Mouse (Mus musculus) hindbrain, embryonic 15.5 days (tissue): ENCODE measurements around the gene Kmt2e. TPM values are rescaled to one million over a fixed set of nuclear protein-coding genes. Genes with fewer than 3 reads are reported as not detected.
A peak's percentile ranks its signal among the peaks of the same experiment; 100 is the strongest.

Source experiments
- ATAC-seq: fragments of 200-750 bp; cut with Nextera tagmentation; 2 replicates; pipeline ENCODE4 v1.8.0; 2017; ENCODE audit warnings: low read depth, moderate number of reproducible peaks, moderate TSS enrichment; ENCODE audit not compliant: low FRiP score
- H3K27ac ChIP-seq: fragments of 300-500 bp; sonication (generic); replicated peaks from 2 replicates; pipeline ENCODE4 v1.5.1; 2015; ENCODE audit warnings: mild to moderate bottlenecking, inconsistent platforms
- H3K27me3 ChIP-seq: fragments of 300-500 bp; sonication (generic); 2 replicates; pipeline ENCODE4 v1.6.1; 2015; ENCODE audit warnings: control low read depth, inconsistent platforms
- H3K36me3 ChIP-seq: fragments of 300-500 bp; sonication (generic); 2 replicates; pipeline ENCODE4 v1.6.1; 2015; ENCODE audit warnings: control low read depth, inconsistent platforms
- H3K4me1 ChIP-seq: fragments of 300-500 bp; sonication (generic); replicated peaks from 2 replicates; pipeline ENCODE4 v1.6.1; 2015; ENCODE audit warnings: control low read depth, inconsistent platforms
- H3K4me2 ChIP-seq: fragments of 300-500 bp; sonication (generic); 2 replicates; pipeline ENCODE4 v1.6.1; 2015; ENCODE audit warnings: moderate library complexity, mild to moderate bottlenecking, inconsistent platforms
- H3K4me3 ChIP-seq: fragments of 300-500 bp; sonication (generic); 2 replicates; pipeline ENCODE4 v1.5.1; 2015; ENCODE audit warnings: mild to moderate bottlenecking, inconsistent platforms
- H3K9ac ChIP-seq: fragments of 300-500 bp; sonication (generic); 2 replicates; pipeline ENCODE4 v1.6.1; 2015; ENCODE audit warnings: inconsistent platforms
- H3K9me3 ChIP-seq: fragments of 300-500 bp; sonication (generic); 2 replicates; pipeline ENCODE4 v1.6.1; 2016; ENCODE audit warnings: control low read depth, inconsistent platforms
- WGBS: fragments of 180-500 bp; shearing (Covaris S2); methylation state at CpG from one replicate; pipeline ENCODE4 v1.1.7; 2015; 5-methylcytosine and 5-hydroxymethylcytosine counted together
- polyA plus RNA-seq: library from polyadenylated mRNA; unstranded; fragments of >200 nt; fragmentation: Nextera tagmentation; extraction: Ambion mirVana; gene quantifications from 2 replicates; pipeline ENCODE4 v1.2.1, GENCODE M21; 2015

The Kmt2e gene
- polyA plus RNA-seq, result 146 and 152 TPM in 2 replicates

- Histone ChIP-seq H3K27ac (peak within 1 kb of the TSS; percentile 100), H3K4me3 (peak within 1 kb of the TSS; percentile 95), H3K27me3 (no peaks in the 10 kb centered on the region), H3K36me3 (no peaks in the 10 kb centered on the region), H3K9ac (peak within 1 kb of the TSS; percentile 99), H3K9me3 (no peaks in the 10 kb centered on the region), H3K4me2 (peak within 1 kb of the TSS; percentile 84), H3K4me1 (peaks cover 30% of the 10 kb centered on the region)
- WGBS, result under 1% methylated on average over 77 of the region's 85 CpGs
- ATAC-seq, result peak; percentile 82
Measured at GRCm38 (mm10) chr5:23433720-23434597, at the start of gene Kmt2e. Kmt2e (plus strand) TSS chr5:23434441.

- H3K27me3 ChIP-seq, result no peaks in the 10 kb centered on the region
- no peak overlapping the region for H3K4me2 ChIP-seq
- ATAC-seq, result no peak
- H3K9me3 ChIP-seq, result no peaks in the 10 kb centered on the region
- no peak overlapping the region for H3K9ac ChIP-seq
- no peak overlapping the region for H3K27ac ChIP-seq
- WGBS, result 79% methylated on average over 1 of the region's 1 CpGs
- H3K4me1 ChIP-seq, result peaks cover 16% of the 10 kb centered on the region
- H3K4me3 ChIP-seq, result no peak overlapping the region
- H3K36me3 ChIP-seq, result no peaks in the 10 kb centered on the region
Measured at GRCm38 (mm10) chr5:23385136-23385535, 49.1 kb upstream of the Kmt2e start.

- H3K4me1 ChIP-seq, result peaks cover 16% of the 10 kb centered on the region
- ATAC-seq, result peak; percentile 38
- no peaks in the 10 kb centered on the region for H3K36me3 ChIP-seq
- H3K9ac ChIP-seq, result no peak overlapping the region
- no peaks in the 10 kb centered on the region for H3K27me3 ChIP-seq
- WGBS, result 24% methylated on average over 5 of the region's 5 CpGs
- no peak overlapping the region; the same call in 1 of the 2 replicates for H3K27ac ChIP-seq
- no peaks in the 10 kb centered on the region for H3K9me3 ChIP-seq
- H3K4me3 ChIP-seq, result no peak overlapping the region
- 0 out of 2 replicates have a peak overlapping the region, but pooled peaks have one; percentile 8 for H3K4me2 ChIP-seq
Measured at GRCm38 (mm10) chr5:23385763-23386217, 48.5 kb upstream of the Kmt2e start.

GRCm38 (mm10) chr5:23386562-23387312 is 47.5 kb upstream of the Kmt2e start:
- peak overlapping the region; percentile 86 for H3K27ac ChIP-seq
- peak; percentile 92 for ATAC-seq
- WGBS, result 2% methylated on average over 22 of the region's 22 CpGs

GRCm38 (mm10) chr5:23387313-23387666 is 47.0 kb upstream of the Kmt2e start:
- no peak for ATAC-seq
- whole genome bisulfite sequencing, result 51% methylated on average over 2 of the region's 2 CpGs
- peak overlapping the region; percentile 44; the same call in 1 of the 2 replicates for H3K4me3 ChIP-seq

More at GRCm38 (mm10) chr5:23386562-23387312, 47.5 kb upstream of the Kmt2e start:
- no peaks in the 10 kb centered on the region for H3K27me3 ChIP-seq
- H3K36me3 ChIP-seq, result no peaks in the 10 kb centered on the region
- peak overlapping the region; percentile 44 for H3K4me3 ChIP-seq
- H3K9me3 ChIP-seq, result no peaks in the 10 kb centered on the region
- H3K9ac ChIP-seq, result peak overlapping the region; percentile 57
- H3K4me2 ChIP-seq, result peak overlapping the region; percentile 63
- peaks cover 16% of the 10 kb centered on the region for H3K4me1 ChIP-seq

GRCm38 (mm10) chr5:23388091-23388490 is 46.1 kb upstream of the Kmt2e start:
- Histone ChIP-seq H3K9me3 (no peaks in the 10 kb centered on the region), H3K9ac (no peak overlapping the region), H3K4me3 (no peak overlapping the region), H3K36me3 (no peaks in the 10 kb centered on the region), H3K27me3 (no peaks in the 10 kb centered on the region), H3K27ac (no peak overlapping the region), H3K4me2 (no peak overlapping the region), H3K4me1 (peaks cover 16% of the 10 kb centered on the region)
- 38% methylated on average over 3 of the region's 3 CpGs for WGBS
- no peak for ATAC-seq

More at GRCm38 (mm10) chr5:23387313-23387666, 47.0 kb upstream of the Kmt2e start:
- Histone ChIP-seq H3K9me3 (no peaks in the 10 kb centered on the region), H3K4me1 (peaks cover 16% of the 10 kb centered on the region), H3K27ac (peak overlapping the region; percentile 86), H3K36me3 (no peaks in the 10 kb centered on the region), H3K4me2 (peak overlapping the region; percentile 63), H3K9ac (no peak overlapping the region), H3K27me3 (no peaks in the 10 kb centered on the region)

- Histone ChIP-seq H3K27me3 (no peaks in the 10 kb centered on the region), H3K9ac (no peak overlapping the region), H3K4me3 (no peak overlapping the region)
Measured at GRCm38 (mm10) chr5:23389601-23390305, 44.5 kb upstream of the Kmt2e start.

GRCm38 (mm10) chr5:23391714-23392113 is 42.5 kb upstream of the Kmt2e start:
- Histone ChIP-seq H3K36me3 (no peaks in the 10 kb centered on the region), H3K9ac (no peak overlapping the region), H3K9me3 (no peaks in the 10 kb centered on the region), H3K4me1 (peaks cover 6% of the 10 kb centered on the region; the same call in 1 of the 2 replicates), H3K4me3 (no peak overlapping the region), H3K27me3 (no peaks in the 10 kb centered on the region), H3K4me2 (no peak overlapping the region), H3K27ac (no peak overlapping the region)
- 93% methylated on average over 7 of the region's 7 CpGs for WGBS
- ATAC-seq, result no peak

More at GRCm38 (mm10) chr5:23389601-23390305, 44.5 kb upstream of the Kmt2e start:
- H3K4me1 ChIP-seq, result peaks cover 16% of the 10 kb centered on the region
- no peak overlapping the region for H3K4me2 ChIP-seq
- H3K27ac ChIP-seq, result no peak overlapping the region
- WGBS, result 72% methylated on average over 7 of the region's 7 CpGs
- ATAC-seq, result no peak
- no peaks in the 10 kb centered on the region for H3K9me3 ChIP-seq
- no peaks in the 10 kb centered on the region for H3K36me3 ChIP-seq

GRCm38 (mm10) chr5:23393870-23394269 is 40.4 kb upstream of the Kmt2e start:
- Histone ChIP-seq H3K4me1 (no peaks in the 10 kb centered on the region), H3K36me3 (no peaks in the 10 kb centered on the region), H3K4me2 (no peak overlapping the region), H3K9ac (no peak overlapping the region), H3K9me3 (no peaks in the 10 kb centered on the region), H3K27ac (no peak overlapping the region), H3K27me3 (no peaks in the 10 kb centered on the region), H3K4me3 (no peak overlapping the region)
- no peak for ATAC-seq
- 93% methylated on average over 5 of the region's 5 CpGs for WGBS

GRCm38 (mm10) chr5:23394366-23395145 is 39.7 kb upstream of the Kmt2e start:
- 66% methylated on average over 3 of the region's 3 CpGs for WGBS
- Histone ChIP-seq H3K9me3 (no peaks in the 10 kb centered on the region), H3K36me3 (no peaks in the 10 kb centered on the region), H3K9ac (no peak overlapping the region), H3K27me3 (no peaks in the 10 kb centered on the region), H3K27ac (no peak overlapping the region), H3K4me2 (no peak overlapping the region), H3K4me3 (no peak overlapping the region), H3K4me1 (no peaks in the 10 kb centered on the region)
- ATAC-seq, result no peak; the same call in 1 of the 2 replicates

GRCm38 (mm10) chr5:23395721-23396120 is 38.5 kb upstream of the Kmt2e start:
- WGBS, result 79% methylated on average over 3 of the region's 3 CpGs
- no peaks in the 10 kb centered on the region for H3K9me3 ChIP-seq
- H3K4me1 ChIP-seq, result no peaks in the 10 kb centered on the region
- no peak for ATAC-seq
- H3K27ac ChIP-seq, result no peak overlapping the region
- no peak overlapping the region for H3K4me2 ChIP-seq
- H3K9ac ChIP-seq, result no peak overlapping the region
- H3K36me3 ChIP-seq, result peaks cover 4% of the 10 kb centered on the region
- no peaks in the 10 kb centered on the region for H3K27me3 ChIP-seq
- no peak overlapping the region for H3K4me3 ChIP-seq
